Comparison of ENCODE assay signal across 8 mouse cellular contexts in the genomic region with DNA sequence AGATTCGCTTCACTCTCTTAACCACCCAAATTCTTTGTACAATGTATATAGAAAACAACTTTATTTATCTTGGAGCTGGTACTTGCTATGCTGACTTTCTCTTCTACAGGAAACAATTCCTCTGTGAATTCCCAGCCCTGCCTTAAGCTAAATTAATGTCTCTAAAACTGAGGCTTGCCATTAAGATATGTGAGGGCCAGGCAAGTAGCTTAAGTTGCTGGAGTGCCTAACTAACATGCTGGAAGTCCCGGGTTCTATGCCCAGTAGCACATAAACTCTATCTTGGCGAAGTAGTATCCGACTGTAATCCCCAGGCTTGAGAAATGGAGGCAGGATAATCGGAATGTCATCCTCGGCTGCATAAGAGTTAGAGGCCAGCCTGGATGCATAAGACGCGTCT. TPM values are rescaled to one million over a fixed set of nuclear protein-coding genes. Genes with fewer than 3 reads are reported as not detected.
DNase-seq lines count a peak whose midpoint lies in the region; ATAC-seq and TF ChIP-seq lines count a peak whose summit lies in the region.

No protein-coding gene starts in this region.

- ATAC-seq in hindbrain, embryonic 15.5 days (ENCODE audit: low FRiP score, low read depth) = no peak
- ATAC-seq in midbrain, embryonic 16.5 days = no peak

- H3K36me3 ChIP-seq in embryonic facial prominence, embryonic 10.5 days (replicated peaks) = no peaks in the 10 kb centered on the region
- H3K36me3 ChIP-seq in hindbrain, embryonic 15.5 days = no peaks in the 10 kb centered on the region
- no peaks in the 10 kb centered on the region for H3K36me3 ChIP-seq in midbrain, embryonic 16.5 days (ENCODE audit: control insufficient read depth, insufficient read depth, low read length)

- H3K27ac ChIP-seq in layer of hippocampus, adult 2 months = peak overlapping the region; percentile 99
- no peak overlapping the region for H3K27ac ChIP-seq in embryonic facial prominence, embryonic 10.5 days (replicated peaks)
- H3K27ac ChIP-seq in hindbrain, embryonic 15.5 days (replicated peaks) = no peak overlapping the region
- H3K27ac ChIP-seq in midbrain, embryonic 16.5 days (ENCODE audit: low read length) = no peak overlapping the region

- H3K27me3 ChIP-seq in embryonic facial prominence, embryonic 10.5 days (replicated peaks; ENCODE audit: low read depth, poor library complexity, severe bottlenecking) = no peaks in the 10 kb centered on the region
- H3K27me3 ChIP-seq in hindbrain, embryonic 15.5 days = no peaks in the 10 kb centered on the region
- no peaks in the 10 kb centered on the region for H3K27me3 ChIP-seq in midbrain, embryonic 16.5 days (ENCODE audit: control insufficient read depth, insufficient read depth, low read depth, low read length)

- no peak for DNase-seq in layer of hippocampus, adult 2 months (ENCODE audit: low spot score in 2 of 2)
- DNase-seq in layer of hippocampus, postnatal 14 days (ENCODE audit: low spot score in 2 of 2) = no peak
- DNase-seq in embryonic facial prominence, embryonic 10.5 days (ENCODE audit: low spot score) = no peak
- DNase-seq in adrenal gland, postnatal 4 days (ENCODE audit: low spot score in 2 of 2) = no peak
- DNase-seq in layer of hippocampus, adult 8-10 months (ENCODE audit: low spot score in 2 of 2) = no peak
- DNase-seq in gastrocnemius, adult 18-20 months (ENCODE audit: low spot score) = no peak

- H3K9me3 ChIP-seq in embryonic facial prominence, embryonic 10.5 days = no peaks in the 10 kb centered on the region
- no peaks in the 10 kb centered on the region for H3K9me3 ChIP-seq in hindbrain, embryonic 15.5 days
- H3K9me3 ChIP-seq in midbrain, embryonic 16.5 days (replicated peaks; ENCODE audit: control insufficient read depth, low read length, poor library complexity, severe bottlenecking) = no peaks in the 10 kb centered on the region

- peak overlapping the region; percentile 66 for H3K4me2 ChIP-seq in hindbrain, embryonic 15.5 days
- H3K4me2 ChIP-seq in midbrain, embryonic 16.5 days (ENCODE audit: low read length) = peak overlapping the region; percentile 77

- H3K4me3 ChIP-seq in layer of hippocampus, adult 2 months = peak overlapping the region; percentile 94
- peak overlapping the region; percentile 89 for H3K4me3 ChIP-seq in embryonic facial prominence, embryonic 10.5 days
- H3K4me3 ChIP-seq in hindbrain, embryonic 15.5 days = peak overlapping the region; percentile 80
- peak overlapping the region; percentile 5; the same call in 1 of the 2 replicates for H3K4me3 ChIP-seq in midbrain, embryonic 16.5 days (ENCODE audit: low read depth, low read length)

- no peak for TF ChIP-seq CTCF in layer of hippocampus, adult 2 months (conservative IDR thresholded peaks at IDR 0.05)

- peaks cover 23% of the 10 kb centered on the region for H3K4me1 ChIP-seq in embryonic facial prominence, embryonic 10.5 days
- peaks cover 29% of the 10 kb centered on the region for H3K4me1 ChIP-seq in hindbrain, embryonic 15.5 days (replicated peaks)
- peaks cover 24% of the 10 kb centered on the region for H3K4me1 ChIP-seq in midbrain, embryonic 16.5 days (ENCODE audit: control insufficient read depth, insufficient read depth, low read length)

- 40% methylated on average over 8 of the region's 8 CpGs for WGBS in embryonic facial prominence, embryonic 10.5 days
- WGBS in hindbrain, embryonic 15.5 days = 30% methylated on average over 8 of the region's 8 CpGs
- WGBS in midbrain, embryonic 16.5 days = 35% methylated on average over 8 of the region's 8 CpGs

- no peak overlapping the region for H3K9ac ChIP-seq in hindbrain, embryonic 15.5 days
- H3K9ac ChIP-seq in midbrain, embryonic 16.5 days (ENCODE audit: low read depth, low read length) = no peak overlapping the region

RNA-seq across cellular contexts. Expression of gene Slc25a12, which starts 0.5 kb away (rescaled TPM):
- 100 to 1,000 TPM; 155 TPM for total RNA-seq in layer of hippocampus, adult 2 months (2021)
- total RNA-seq in layer of hippocampus, postnatal 14 days (2021) = 100 to 1,000 TPM; 164 to 174 TPM
- 33.4 and 38.4 TPM in 2 replicates for polyA plus RNA-seq in embryonic facial prominence, embryonic 10.5 days (2016; fragmentation: Nextera tagmentation; extraction: Ambion mirVana)
- 105 and 112 TPM in 2 replicates for polyA plus RNA-seq in hindbrain, embryonic 15.5 days (2015; fragmentation: Nextera tagmentation; extraction: Ambion mirVana)
- 114 and 117 TPM in 2 replicates for polyA plus RNA-seq in midbrain, embryonic 16.5 days (2015; fragmentation: Nextera tagmentation; extraction: Ambion mirVana)
- total RNA-seq in adrenal gland, postnatal 4 days (2021) = 10 to 100 TPM; 81.7 to 81.8 TPM
- total RNA-seq in layer of hippocampus, adult 8-10 months (2022) = 100 to 1,000 TPM; 162 to 175 (median 163) TPM
- total RNA-seq in gastrocnemius, adult 18-20 months (2021) = 100 to 1,000 TPM; 379 to 427 TPM

RNA-seq across cellular contexts. Expression of gene Hat1, which starts 20.7 kb away (rescaled TPM):
- 10 to 100 TPM; 15.4 to 16.5 TPM for total RNA-seq in layer of hippocampus, adult 2 months (2021)
- 10 to 100 TPM; 15.6 to 15.7 TPM for total RNA-seq in layer of hippocampus, postnatal 14 days (2021)
- polyA plus RNA-seq in embryonic facial prominence, embryonic 10.5 days (2016; fragmentation: Nextera tagmentation; extraction: Ambion mirVana) = 197 and 204 TPM in 2 replicates
- 52.9 and 55.4 TPM in 2 replicates for polyA plus RNA-seq in hindbrain, embryonic 15.5 days (2015; fragmentation: Nextera tagmentation; extraction: Ambion mirVana)
- 38.1 and 45.0 TPM in 2 replicates for polyA plus RNA-seq in midbrain, embryonic 16.5 days (2015; fragmentation: Nextera tagmentation; extraction: Ambion mirVana)
- 10 to 100 TPM; 54.9 to 56.0 TPM for total RNA-seq in adrenal gland, postnatal 4 days (2021)
- 10 to 100 TPM; 16.8 to 20.9 (median 18.7) TPM for total RNA-seq in layer of hippocampus, adult 8-10 months (2022)
- total RNA-seq in gastrocnemius, adult 18-20 months (2021) = 10 to 100 TPM; 16.7 to 18.4 TPM

Comparison
In these comparisons a context has a peak if more than half of its experiments do, and no peak if none do; other contexts are left out.
1. H3K4me3 ChIP-seq: peak in every context shown above with its lines; median percentile 94 in layer of hippocampus, adult 2 months; 89 in embryonic facial prominence, embryonic 10.5 days; 80 in hindbrain, embryonic 15.5 days; 5 in midbrain, embryonic 16.5 days.